Mouse (Mus musculus) midbrain, embryonic 12.5 days (tissue): ENCODE results near the gene Olfr140. TPM values are rescaled to one million over a fixed set of nuclear protein-coding genes. Genes with fewer than 3 reads are reported as not detected.

Experiments used
- ATAC-seq: fragments of 200-750 bp; cut with Nextera tagmentation; 2 replicates; pipeline ENCODE4 v1.8.0; 2017; ENCODE audit warnings: low read depth, moderate TSS enrichment, moderate library complexity; ENCODE audit not compliant: low FRiP score
- H3K27ac ChIP-seq: fragments of 300-500 bp; sonication (generic); replicated peaks from 2 replicates; pipeline ENCODE4 v1.5.1; 2016; ENCODE audit warnings: mild to moderate bottlenecking
- H3K27me3 ChIP-seq: fragments of 300-500 bp; sonication (generic); 2 replicates; pipeline ENCODE4 v1.6.1; 2016; ENCODE audit warnings: mild to moderate bottlenecking
- H3K36me3 ChIP-seq: fragments of 300-500 bp; sonication (generic); 2 replicates; pipeline ENCODE4 v1.6.1; 2016
- H3K4me1 ChIP-seq: fragments of 300-500 bp; sonication (generic); 2 replicates; pipeline ENCODE4 v1.6.1; 2016
- H3K4me2 ChIP-seq: fragments of 300-500 bp; sonication (generic); replicated peaks from 2 replicates; pipeline ENCODE4 v1.6.1; 2016; ENCODE audit warnings: mild to moderate bottlenecking, moderate library complexity
- H3K4me3 ChIP-seq: fragments of 300-500 bp; sonication (generic); 2 replicates; pipeline ENCODE4 v1.5.1; 2016; ENCODE audit warnings: mild to moderate bottlenecking
- H3K9ac ChIP-seq: fragments of 300-500 bp; sonication (generic); replicated peaks from 2 replicates; pipeline ENCODE4 v1.6.1; 2016; ENCODE audit warnings: mild to moderate bottlenecking, moderate library complexity
- H3K9me3 ChIP-seq: fragments of 300-500 bp; sonication (generic); 2 replicates; pipeline ENCODE4 v1.6.1; 2016; ENCODE audit warnings: mild to moderate bottlenecking
- WGBS: fragments of 180-500 bp; shearing (Covaris S2); methylation state at CpG from one replicate; pipeline ENCODE4 v1.1.7; 2016; 5-methylcytosine and 5-hydroxymethylcytosine counted together
- polyA plus RNA-seq: library from polyadenylated mRNA; unstranded; fragments of >200 nt; fragmentation: Nextera tagmentation; extraction: Ambion mirVana; gene quantifications from 2 replicates; pipeline ENCODE4 v1.2.1, GENCODE M21; 2016

Olfr140 gene
- not detected in 2 replicates for polyA plus RNA-seq

GRCm38 (mm10) chr2:90063494-90063893 is at the start of gene Olfr140:
TSS of gene Olfr140 (minus strand) at chr2:90063594.
- no peak for ATAC-seq
- Histone ChIP-seq H3K4me1 (no peaks in the 10 kb centered on the region), H3K4me3 (no peak within 1 kb of the TSS)

GRCm38 (mm10) chr2:90070065-90070464 is 6.7 kb upstream of the Olfr140 start:
- H3K36me3 ChIP-seq, result no peaks in the 10 kb centered on the region
- no peak overlapping the region for H3K4me2 ChIP-seq
- no peaks in the 10 kb centered on the region for H3K4me1 ChIP-seq
- no peaks in the 10 kb centered on the region for H3K27me3 ChIP-seq
- H3K27ac ChIP-seq, result no peak overlapping the region
- 86% methylated on average over 2 of the region's 2 CpGs for WGBS
- H3K4me3 ChIP-seq, result no peak overlapping the region
- no peaks in the 10 kb centered on the region for H3K9me3 ChIP-seq
- no peak overlapping the region for H3K9ac ChIP-seq
- ATAC-seq, result no peak

More at GRCm38 (mm10) chr2:90063494-90063893, at the start of gene Olfr140:
- no peaks in the 10 kb centered on the region for H3K9me3 ChIP-seq
- H3K27me3 ChIP-seq, result no peaks in the 10 kb centered on the region
- no peaks in the 10 kb centered on the region for H3K36me3 ChIP-seq
- no peak within 1 kb of the TSS for H3K9ac ChIP-seq
- H3K27ac ChIP-seq, result no peak within 1 kb of the TSS
- no peak within 1 kb of the TSS for H3K4me2 ChIP-seq

- ATAC-seq, result no peak
- no peak within 1 kb of the TSS for H3K4me2 ChIP-seq
- H3K27ac ChIP-seq, result no peak within 1 kb of the TSS
- H3K36me3 ChIP-seq, result no peaks in the 10 kb centered on the region
- no peak within 1 kb of the TSS for H3K9ac ChIP-seq
- no peaks in the 10 kb centered on the region for H3K4me1 ChIP-seq
- H3K9me3 ChIP-seq, result no peaks in the 10 kb centered on the region
- no peak within 1 kb of the TSS for H3K4me3 ChIP-seq
- H3K27me3 ChIP-seq, result no peaks in the 10 kb centered on the region
These were observed 28.4 kb downstream of the Olfr140 start, which contains the start of gene Olfr1265 for GRCm38 (mm10) chr2:90035037-90035436. TSS of gene Olfr1265 (plus strand) at chr2:90035337.

- Histone ChIP-seq H3K9me3 (no peaks in the 10 kb centered on the region), H3K27me3 (no peaks in the 10 kb centered on the region), H3K4me2 (no peak within 1 kb of the TSS), H3K36me3 (no peaks in the 10 kb centered on the region), H3K27ac (no peak within 1 kb of the TSS), H3K4me1 (no peaks in the 10 kb centered on the region), H3K9ac (no peak within 1 kb of the TSS), H3K4me3 (no peak within 1 kb of the TSS)
- WGBS, result 58% methylated on average over 2 of the region's 2 CpGs
- ATAC-seq, result no peak
These were observed 37.9 kb downstream of the Olfr140 start, which contains the start of gene Olfr1264 for GRCm38 (mm10) chr2:90025477-90025876. TSS of gene Olfr1264 (minus strand) at chr2:90025577.

GRCm38 (mm10) chr2:90011831-90012230 is 51.6 kb downstream of the Olfr140 start, which contains the start of gene Olfr1263:
TSS of gene Olfr1263 (plus strand) at chr2:90012131.
- no peak within 1 kb of the TSS for H3K4me2 ChIP-seq
- H3K27ac ChIP-seq, result no peak within 1 kb of the TSS
- H3K4me3 ChIP-seq, result no peak within 1 kb of the TSS
- no peaks in the 10 kb centered on the region for H3K36me3 ChIP-seq
- no peaks in the 10 kb centered on the region for H3K27me3 ChIP-seq
- no peak for ATAC-seq
- no peak within 1 kb of the TSS for H3K9ac ChIP-seq
- no peaks in the 10 kb centered on the region for H3K4me1 ChIP-seq
- WGBS, result 86% methylated on average over 2 of the region's 2 CpGs
- H3K9me3 ChIP-seq, result no peaks in the 10 kb centered on the region

- Histone ChIP-seq H3K27ac (no peak within 1 kb of the TSS), H3K27me3 (no peaks in the 10 kb centered on the region), H3K9ac (no peak within 1 kb of the TSS), H3K36me3 (no peaks in the 10 kb centered on the region), H3K4me1 (no peaks in the 10 kb centered on the region), H3K4me2 (no peak within 1 kb of the TSS), H3K4me3 (no peak within 1 kb of the TSS), H3K9me3 (no peaks in the 10 kb centered on the region)
- no peak for ATAC-seq
These were observed 63.5 kb downstream of the Olfr140 start, which contains the start of gene Olfr1262 for GRCm38 (mm10) chr2:89999845-90000244. TSS of gene Olfr1262 (plus strand) at chr2:90000145.

Other genes with a start within 250 kb of the Olfr140 start
- gene Olfr1256, start 222.0 kb downstream of the Olfr140 start, polyA plus RNA-seq, result not detected in 2 replicates
- not detected in 2 replicates for gene Olfr48, start 215.4 kb downstream of the Olfr140 start, polyA plus RNA-seq
- gene Olfr1257, start 185.2 kb downstream of the Olfr140 start, polyA plus RNA-seq, result not detected in 2 replicates
- gene Olfr1258, start 136.3 kb downstream of the Olfr140 start, polyA plus RNA-seq, result not detected in 2 replicates
- not detected in 2 replicates for gene Olfr1259, start 114.9 kb downstream of the Olfr140 start, polyA plus RNA-seq
- not detected in 2 replicates for gene Olfr1260, start 89.3 kb downstream of the Olfr140 start, polyA plus RNA-seq
- gene Olfr1261, start 72.4 kb downstream of the Olfr140 start, polyA plus RNA-seq, result not detected in 2 replicates
- not detected in 2 replicates for gene Olfr1262, start 63.4 kb downstream of the Olfr140 start, polyA plus RNA-seq
- gene Olfr1263, start 51.5 kb downstream of the Olfr140 start, polyA plus RNA-seq, result not detected in 2 replicates
- gene Olfr1264, start 38.0 kb downstream of the Olfr140 start, polyA plus RNA-seq, result not detected in 2 replicates
- gene Olfr1265, start 28.3 kb downstream of the Olfr140 start, polyA plus RNA-seq, result not detected in 2 replicates
- not detected in 2 replicates for gene Olfr1269, start 57.8 kb upstream of the Olfr140 start, polyA plus RNA-seq
- not detected in 2 replicates for gene Olfr32, start 78.7 kb upstream of the Olfr140 start, polyA plus RNA-seq
- not detected in 2 replicates for gene Olfr1270, start 89.5 kb upstream of the Olfr140 start, polyA plus RNA-seq
- gene Olfr1506, start 160.9 kb upstream of the Olfr140 start, polyA plus RNA-seq, result not detected in 2 replicates
- not detected in 2 replicates for gene Olfr142, start 194.0 kb upstream of the Olfr140 start, polyA plus RNA-seq
- not detected in 2 replicates for gene Olfr1271, start 207.4 kb upstream of the Olfr140 start, polyA plus RNA-seq
- not detected in 2 replicates for gene Olfr1272, start 229.2 kb upstream of the Olfr140 start, polyA plus RNA-seq